Comparison of ENCODE assay signal across 24 mouse cellular contexts in the genomic region with DNA sequence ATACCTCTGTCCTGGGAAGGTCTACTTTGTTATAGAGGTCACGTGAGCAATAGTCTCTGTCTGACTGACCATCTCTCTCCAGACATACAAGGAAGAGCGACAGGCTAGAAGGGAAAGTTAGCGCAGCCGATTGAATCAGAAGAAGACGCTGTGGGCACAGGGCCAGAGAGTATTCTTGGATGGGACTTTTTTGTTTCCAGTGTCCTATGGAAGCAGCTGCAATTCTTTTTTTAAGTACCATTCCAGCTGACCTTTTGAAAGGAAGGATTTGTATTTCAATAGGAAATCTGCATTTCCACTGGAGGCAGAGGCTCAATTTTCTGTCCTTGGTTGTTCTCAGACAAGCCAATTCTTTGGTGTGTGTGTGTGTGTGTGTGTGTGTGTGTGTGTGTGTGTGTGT.
"Had no signal": no experiment of that assay in that cellular context is flagged by ENCODE, and none has a peak within 500 bp of the region (broad histone marks: within the 10 kb centered on the region; RNA-seq: fewer than 3 reads in every experiment).

No protein-coding gene starts in this region.

- ATAC-seq: hindbrain, embryonic 16.5 days; inflammation-experienced regulatory T-cells, adult 6 months; intestine, embryonic 15.5 days; intestine, postnatal 0 days had no signal

- H3K27ac ChIP-seq: gastrocnemius, adult 2 months; heart, embryonic 10.5 days; hindbrain, embryonic 10.5 days; hindbrain, embryonic 12.5 days; hindbrain, embryonic 14.5 days; intestine, embryonic 15.5 days; layer of hippocampus, adult 2 months; left cerebral cortex, adult 2 months; limb, embryonic 10.5 days; limb, embryonic 12.5 days; liver, embryonic 13.5 days had no signal

- H3K36me3 ChIP-seq: heart, embryonic 10.5 days; heart, embryonic 12.5 days; hindbrain, embryonic 10.5 days; hindbrain, embryonic 12.5 days; intestine, embryonic 15.5 days; limb, embryonic 10.5 days; limb, embryonic 12.5 days; liver, embryonic 13.5 days had no signal

- H3K9ac ChIP-seq: heart, embryonic 12.5 days; hindbrain, embryonic 12.5 days; hindbrain, embryonic 14.5 days; intestine, embryonic 15.5 days; limb, embryonic 12.5 days; liver, embryonic 13.5 days had no signal

- DNase-seq: gastrocnemius, adult 2 months; heart, adult 18-20 months; heart, postnatal 10 days; heart, postnatal 4 days; kidney, adult 18-20 months; kidney, adult 8-10 months; kidney, postnatal 10 days; kidney, postnatal 25 days; kidney, postnatal 4 days; liver; liver, embryonic 13.5 days had no signal

- H3K4me3 ChIP-seq: gastrocnemius, adult 2 months; heart, embryonic 10.5 days; heart, embryonic 12.5 days; hindbrain, embryonic 10.5 days; hindbrain, embryonic 12.5 days; intestine, embryonic 15.5 days; layer of hippocampus, adult 2 months; left cerebral cortex, adult 2 months; limb, embryonic 10.5 days; limb, embryonic 12.5 days; liver, embryonic 13.5 days had no signal

- H3K9me3 ChIP-seq: heart, embryonic 10.5 days; heart, embryonic 12.5 days; hindbrain, embryonic 10.5 days; hindbrain, embryonic 12.5 days; intestine, embryonic 15.5 days; limb, embryonic 10.5 days; limb, embryonic 12.5 days; liver, embryonic 13.5 days had no signal

- H3K4me1 ChIP-seq: hindbrain, embryonic 10.5 days; hindbrain, embryonic 12.5 days; intestine, embryonic 15.5 days; limb, embryonic 10.5 days; limb, embryonic 12.5 days had no signal
